Mouse (Mus musculus) ovary, postnatal 10 days (tissue): ENCODE measurements around the gene Prg2.

ENCODE experiments used
- DNase-seq: peaks from one replicate; pipeline ENCODE4 v3.0.0; 2022; ENCODE audit warnings: low spot score

Prg2 gene

GRCm38 (mm10) chr2:84980188-84980587 is at the start of gene Prg2:
Gene Prg2 (plus strand): TSS chr2:84980461.
- DNase-seq, result no peak

- DNase-seq, result no peak
These were observed 46.1 kb upstream of the Prg2 start for GRCm38 (mm10) chr2:84933992-84934648.

- no peak for DNase-seq
These were observed 45.6 kb upstream of the Prg2 start for GRCm38 (mm10) chr2:84934649-84935007.

DNA sequence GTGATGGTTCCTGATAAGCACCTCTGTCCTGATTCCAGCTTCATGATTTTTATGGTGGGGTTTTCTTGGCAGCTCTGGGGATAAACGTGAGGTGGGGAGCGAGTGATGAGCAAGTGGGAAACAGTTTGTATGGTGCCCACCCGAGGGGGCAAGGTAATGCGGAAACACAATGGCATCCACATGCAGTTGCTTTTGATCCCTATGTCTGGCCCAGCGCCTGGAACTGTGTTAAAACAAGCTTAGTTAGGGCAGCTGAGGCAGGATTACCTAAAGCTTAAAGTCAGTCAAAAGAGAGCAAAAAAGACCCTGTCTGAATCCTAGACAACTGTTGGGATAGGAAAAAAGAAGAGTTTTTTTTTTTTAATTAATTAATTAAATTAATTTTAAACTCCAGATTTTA is 45.2 kb upstream of the Prg2 start:
- no peak for DNase-seq

DNA sequence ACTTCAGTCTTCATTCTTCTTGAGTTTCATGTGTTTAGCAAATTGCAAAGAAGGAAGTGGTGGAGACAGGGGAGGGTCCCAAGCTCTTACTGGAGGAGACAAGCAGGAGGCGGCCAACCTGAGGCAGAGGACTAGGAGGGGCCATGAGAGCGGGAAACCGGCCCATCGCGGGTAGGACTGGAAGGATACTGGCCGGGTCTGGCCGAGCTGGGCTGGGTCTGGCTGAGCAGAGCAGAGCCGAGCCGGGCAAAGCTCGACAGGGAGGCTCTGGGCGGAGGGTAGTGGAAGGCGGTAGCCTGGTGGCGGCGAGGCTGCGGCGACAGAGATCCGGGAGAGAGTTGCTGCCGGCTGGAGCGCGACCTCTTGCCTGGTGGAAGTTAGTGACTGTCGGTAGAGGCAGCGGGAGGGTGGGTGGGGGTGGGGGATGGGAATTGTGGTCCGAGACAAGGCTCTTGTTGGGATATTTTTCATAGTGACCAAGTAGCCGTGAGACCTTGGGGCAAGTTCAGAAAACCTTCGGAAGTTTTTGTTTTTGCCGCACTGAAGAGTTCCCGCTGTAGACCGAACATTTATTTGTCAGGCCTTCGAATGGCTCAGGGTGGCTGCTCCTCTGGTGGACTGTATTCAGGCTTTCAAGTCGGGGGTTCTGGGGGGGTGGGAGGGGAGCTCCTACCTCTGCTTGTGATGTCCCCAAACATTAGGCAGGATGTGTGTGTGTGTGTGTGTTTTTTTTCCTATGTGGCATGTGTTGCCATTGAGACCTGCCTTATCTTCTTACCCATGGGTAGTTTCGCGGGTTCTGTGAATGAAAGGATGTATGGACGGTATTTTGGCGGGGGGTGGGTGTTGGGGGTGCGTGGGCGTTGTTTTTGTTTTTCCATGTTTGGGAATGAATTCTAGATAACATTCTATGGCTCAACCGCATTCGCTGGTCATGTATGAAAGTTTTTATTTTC is 43.5 kb upstream of the Prg2 start, which contains the start of gene Slc43a3:
Slc43a3 (plus strand) TSS at position 106 of the 956 bp plus-strand sequence.
- DNase-seq, result peak; percentile 59

DNA sequence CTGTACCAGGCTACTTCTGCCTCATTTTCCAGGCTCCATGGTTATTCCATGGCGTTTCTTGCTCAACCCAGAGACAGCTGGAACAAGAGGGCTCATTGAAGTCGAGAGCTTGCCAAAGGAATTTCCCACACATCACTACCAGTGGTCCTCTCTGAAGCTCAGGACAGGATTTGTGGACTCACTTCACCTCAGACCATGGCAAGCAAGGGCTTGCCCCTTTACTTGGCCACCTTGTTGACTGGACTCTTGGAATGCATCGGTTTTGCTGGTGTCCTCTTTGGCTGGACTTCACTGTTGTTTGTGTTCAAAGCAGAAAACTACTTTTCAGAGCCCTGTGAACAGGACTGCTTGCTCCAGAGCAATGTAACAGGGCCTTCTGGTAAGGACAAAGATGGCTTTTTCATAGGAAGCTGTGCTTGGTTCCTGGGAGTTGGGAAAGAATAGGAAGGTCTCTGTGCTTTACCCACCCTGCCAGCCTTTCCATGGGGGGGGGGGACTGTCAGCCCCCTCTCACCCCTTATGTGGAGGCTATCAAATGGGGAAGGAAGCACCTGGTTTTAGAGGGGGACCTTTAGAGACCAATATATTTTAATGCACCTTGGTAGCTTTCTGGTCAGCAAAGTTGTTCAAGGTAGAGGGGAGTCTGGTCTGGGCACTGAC is 42.6 kb upstream of the Prg2 start:
- no peak for DNase-seq

- no peak for DNase-seq
These were observed 41.9 kb upstream of the Prg2 start for GRCm38 (mm10) chr2:84938249-84938946.

- no peak for DNase-seq
These were observed 41.0 kb upstream of the Prg2 start for GRCm38 (mm10) chr2:84939306-84939705.

GRCm38 (mm10) chr2:84939711-84940110 is 40.5 kb upstream of the Prg2 start:
- DNase-seq, result no peak

DNA sequence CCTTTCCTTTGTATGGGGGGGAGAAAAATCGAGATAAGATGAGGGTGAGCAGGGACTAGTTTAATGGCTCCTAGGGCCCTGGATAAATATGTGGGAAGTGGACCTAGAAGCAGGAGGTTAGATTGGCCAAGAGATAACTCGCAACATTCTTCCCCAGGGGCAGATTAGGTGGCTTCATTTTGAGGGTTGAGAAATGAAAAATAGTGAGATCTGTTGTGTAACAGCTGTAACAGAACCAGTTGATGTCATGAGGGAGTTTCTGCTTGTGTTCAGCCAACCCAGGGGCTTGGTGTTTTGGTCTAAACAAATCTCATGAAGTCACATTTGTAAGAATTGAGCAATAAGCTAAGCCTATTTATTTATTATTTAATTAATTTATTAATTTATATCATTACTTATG is 38.9 kb upstream of the Prg2 start:
- no peak for DNase-seq

DNA sequence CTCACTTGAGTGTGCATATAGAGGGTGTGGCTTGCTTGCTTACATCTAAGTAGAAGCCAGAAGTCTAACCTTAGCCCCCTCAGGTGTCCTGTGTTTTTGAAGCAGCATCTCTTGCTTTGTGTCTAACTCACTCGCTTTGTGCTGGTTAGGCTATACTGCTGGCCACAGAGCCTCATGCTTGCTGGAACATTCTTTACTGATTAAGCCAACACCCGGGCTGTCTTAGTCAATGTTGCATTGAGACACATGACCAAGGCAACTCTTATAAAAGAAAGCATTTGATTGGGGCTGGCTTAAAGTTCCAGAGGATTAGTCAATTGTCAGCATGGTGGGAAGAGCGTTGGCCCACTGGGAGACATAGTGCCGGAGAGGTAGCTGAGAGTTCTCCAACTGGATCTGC is 38.5 kb upstream of the Prg2 start:
- DNase-seq, result no peak

DNA sequence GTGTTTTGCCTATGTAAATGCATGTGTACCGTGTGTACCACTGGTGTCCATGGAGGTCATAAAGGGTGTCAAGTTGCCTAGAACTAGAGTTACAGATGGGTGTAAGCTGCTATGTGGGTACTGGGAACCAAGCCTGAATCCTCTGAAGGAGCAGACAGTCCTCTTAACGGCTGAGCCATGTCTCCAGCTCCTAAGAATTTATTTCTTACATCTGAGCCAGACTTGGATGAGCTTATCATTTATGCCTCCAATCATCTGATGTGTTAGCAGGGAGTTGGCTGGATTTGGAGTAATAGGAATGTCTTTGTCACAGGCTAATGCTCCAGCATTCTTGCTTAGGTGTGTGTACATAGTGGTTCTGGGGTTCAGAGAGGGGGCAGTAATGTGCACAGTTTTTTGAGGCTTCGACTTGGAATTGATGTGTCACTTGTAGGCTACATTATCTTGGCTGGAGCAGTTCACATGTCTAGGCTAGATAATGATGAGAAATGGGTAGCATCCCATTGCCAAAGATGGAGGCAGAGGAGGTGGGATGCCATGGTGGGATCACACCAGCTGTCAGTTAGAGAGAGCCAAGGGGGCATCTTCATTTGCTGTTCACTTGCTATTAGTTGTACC is 33.0 kb upstream of the Prg2 start:
- no peak for DNase-seq

GRCm38 (mm10) chr2:84948252-84948651 is 32.0 kb upstream of the Prg2 start:
- DNase-seq, result no peak

- DNase-seq, result no peak
These were observed 31.5 kb upstream of the Prg2 start for GRCm38 (mm10) chr2:84948721-84949120.

DNA sequence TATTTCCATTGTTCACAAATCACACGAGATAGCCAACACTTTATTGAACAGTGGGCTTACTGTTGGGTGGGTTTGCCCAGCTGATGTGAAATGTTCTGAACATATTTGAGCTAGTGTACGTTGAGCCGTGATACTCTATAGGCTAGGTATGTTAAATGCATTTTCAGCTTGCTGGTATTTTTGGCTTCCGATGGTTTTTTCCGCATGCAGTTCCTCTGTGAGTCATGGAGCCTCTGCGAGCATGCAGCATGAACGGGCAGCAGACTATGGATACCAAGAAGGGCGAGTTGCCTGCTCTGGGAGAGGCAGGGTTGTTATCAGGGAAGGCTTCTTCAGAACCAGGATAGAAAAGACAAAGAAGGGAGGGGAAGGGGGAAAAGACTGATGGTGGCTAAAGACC is 29.2 kb upstream of the Prg2 start:
- DNase-seq, result no peak

DNA sequence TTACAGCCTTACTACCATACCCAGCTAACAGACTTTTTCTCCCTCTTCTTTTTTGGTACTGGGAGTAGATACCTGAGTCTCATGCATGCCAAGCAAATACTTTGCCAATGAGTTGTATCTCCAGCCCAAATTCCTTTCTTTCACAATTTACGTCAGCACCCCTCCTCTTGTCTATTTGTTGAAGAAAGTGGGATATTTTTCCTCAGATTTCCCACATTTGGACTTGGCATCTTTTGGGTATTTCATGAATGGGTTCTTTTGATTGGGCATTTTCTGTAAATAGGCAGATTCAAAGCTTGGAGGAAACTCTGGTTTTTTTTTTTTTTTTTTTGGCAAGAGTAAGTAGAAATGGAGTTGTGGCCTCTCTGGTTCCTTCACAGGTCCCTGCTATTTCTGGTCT is 28.0 kb upstream of the Prg2 start:
- DNase-seq, result no peak

GRCm38 (mm10) chr2:84952693-84953092 is 27.6 kb upstream of the Prg2 start:
- DNase-seq, result no peak

DNA sequence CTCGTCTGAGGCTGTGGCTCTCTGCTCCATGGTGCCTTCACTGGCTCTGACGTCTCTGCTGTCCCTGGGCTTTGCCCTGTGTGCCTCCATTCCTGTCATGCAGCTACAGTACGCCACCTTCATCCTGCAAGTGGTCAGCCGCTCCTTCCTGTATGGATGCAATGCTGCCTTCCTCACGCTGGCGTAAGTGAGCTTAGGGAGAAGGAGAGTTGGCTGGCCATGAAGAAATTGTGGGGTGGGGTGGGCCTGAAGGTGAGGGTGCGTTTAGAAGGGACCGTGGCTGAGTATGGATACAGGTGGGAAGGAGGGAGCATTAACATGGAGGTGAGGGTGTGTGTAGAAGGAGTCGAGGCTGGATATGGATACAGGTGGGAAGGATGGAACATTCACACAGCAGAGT is 24.8 kb upstream of the Prg2 start:
- no peak for DNase-seq

DNA sequence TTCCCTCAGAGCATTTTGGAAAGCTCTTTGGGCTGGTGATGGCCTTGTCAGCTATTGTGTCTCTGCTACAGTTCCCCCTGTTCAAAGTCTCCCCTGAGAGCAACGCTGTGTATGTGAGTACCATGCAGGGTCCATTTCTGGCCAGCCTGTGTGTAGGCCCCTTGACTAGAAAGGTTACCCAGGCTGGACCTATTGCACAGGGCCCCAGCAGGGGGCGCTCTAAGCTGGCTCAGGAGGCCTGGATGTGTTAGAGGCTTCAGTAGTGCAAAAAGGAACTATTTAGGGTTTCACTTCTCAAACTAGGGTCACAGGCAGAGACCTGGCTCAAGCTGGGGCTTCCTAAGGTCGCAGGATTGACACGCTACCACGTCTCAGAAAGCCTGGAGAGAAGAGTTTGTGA is 24.0 kb upstream of the Prg2 start:
- no peak for DNase-seq

DNA sequence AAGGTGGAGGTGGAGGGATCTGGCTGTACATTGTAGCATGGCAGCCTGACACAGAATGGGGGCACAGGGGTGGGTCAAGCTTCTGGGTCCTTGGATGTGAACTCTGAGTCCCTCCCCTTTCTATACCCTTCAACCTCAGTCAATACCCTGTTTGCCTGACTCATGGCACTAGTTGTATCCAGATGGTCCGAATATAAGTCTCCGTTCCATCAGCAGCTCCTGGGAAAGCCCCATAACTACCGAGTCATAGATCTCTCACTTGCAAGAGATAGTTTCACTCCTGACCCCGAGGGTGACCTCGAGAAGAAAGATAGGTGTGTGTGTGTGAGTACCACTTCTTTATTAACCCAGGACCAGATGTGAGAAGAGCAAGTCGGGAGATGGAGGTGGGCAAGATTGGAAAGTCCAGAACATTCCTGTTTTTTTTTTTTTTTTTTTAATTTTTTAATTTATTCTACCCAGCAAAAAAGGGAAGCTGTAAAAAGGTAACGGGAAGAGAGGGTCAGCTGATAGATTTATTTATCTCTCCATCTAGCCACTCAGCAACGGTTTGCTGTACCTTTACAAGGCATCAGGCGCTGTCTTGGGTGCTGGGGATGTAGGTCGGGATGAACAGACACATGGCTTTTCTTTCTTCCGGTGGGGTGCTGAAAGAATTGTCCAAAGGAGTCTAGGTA is 21.5 kb upstream of the Prg2 start:
- no peak for DNase-seq

DNA sequence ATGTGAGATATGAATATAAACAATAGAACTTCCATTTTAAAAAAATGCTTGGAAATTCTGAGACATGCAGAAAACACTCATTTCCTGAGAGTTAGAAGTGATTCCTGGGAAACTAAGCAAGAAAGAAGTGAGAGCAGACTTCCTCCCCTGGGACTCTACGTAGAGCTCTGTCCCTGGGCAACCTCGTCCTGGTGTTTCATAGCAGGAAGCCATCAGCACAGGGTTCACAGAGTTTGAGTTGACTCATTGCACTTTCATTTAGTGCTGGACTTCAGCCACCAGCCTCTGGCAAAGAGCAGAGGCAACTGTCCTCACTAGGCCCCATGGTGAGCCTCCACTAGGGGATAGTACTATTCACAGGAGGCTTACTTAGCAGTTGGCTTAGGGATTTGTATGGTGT is 19.0 kb upstream of the Prg2 start:
- DNase-seq, result no peak
